Mouse (Mus musculus) thymus, adult 2 months (tissue): ENCODE measurements around the gene L3mbtl1.

ENCODE experiments used
- CTCF ChIP-seq: fragments of 200-500 bp; IDR thresholded peaks from 2 replicates; pipeline ENCODE4 v1.5.1; 2012; ENCODE audit warnings: mild to moderate bottlenecking, control low read depth, low read length, moderate library complexity, borderline replicate concordance; ENCODE audit not compliant: control insufficient read depth, poor library complexity, insufficient read depth; ENCODE audit errors: extremely low read depth
- POLR2A ChIP-seq: fragments of 200-500 bp; IDR thresholded peaks from 2 replicates; pipeline ENCODE4 v1.6.1; 2012; ENCODE audit warnings: mild to moderate bottlenecking, low read length, control low read depth, moderate library complexity; ENCODE audit not compliant: control insufficient read depth, poor library complexity, insufficient read depth; ENCODE audit errors: extremely low read depth

DNA sequence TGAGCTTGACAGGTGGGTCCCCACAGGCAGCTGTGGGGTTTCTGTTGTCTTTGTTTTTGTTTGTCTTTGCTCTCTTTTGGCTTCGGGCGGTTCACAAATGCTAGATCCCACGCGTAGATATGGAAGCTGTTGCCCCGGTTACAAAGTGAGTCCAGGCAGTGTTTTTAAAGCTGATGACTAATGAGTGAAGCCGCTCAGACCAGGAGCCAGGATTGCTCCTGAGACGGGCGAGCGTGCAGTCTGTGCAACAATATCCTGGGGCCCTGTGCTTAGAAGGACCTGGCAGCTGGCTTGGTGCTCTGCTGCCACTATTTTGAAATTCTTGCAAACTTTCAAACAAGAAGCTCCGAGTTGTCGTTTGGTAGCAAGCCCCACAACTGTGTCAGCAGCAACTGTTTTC lies 30.4 kb downstream of the L3mbtl1 start:
- TF ChIP-seq CTCF, result no peak
- no peak for TF ChIP-seq POLR2A
